Mouse (Mus musculus) midbrain, embryonic 14.5 days (tissue): Measurements from ENCODE around the gene Kcnh1. TPM values are rescaled to one million over a fixed set of nuclear protein-coding genes. Genes with fewer than 3 reads are reported as not detected.

Source experiments
- ATAC-seq: fragments of 200-750 bp; cut with Nextera tagmentation; 2 replicates; pipeline ENCODE4 v1.8.0; 2017; ENCODE audit warnings: moderate number of reproducible peaks, moderate library complexity; ENCODE audit not compliant: low FRiP score, low TSS enrichment
- DNase-seq: peaks from one replicate; pipeline ENCODE4 v3.0.0-alpha.2; 2015
- H3K27ac ChIP-seq: fragments of 300-500 bp; sonication (generic); replicated peaks from 2 replicates; pipeline ENCODE4 v1.5.1; 2014; ENCODE audit warnings: mild to moderate bottlenecking, low read depth, low read length, moderate library complexity
- H3K27me3 ChIP-seq: fragments of 300-500 bp; sonication (generic); 2 replicates; pipeline ENCODE4 v1.6.1; 2014; ENCODE audit warnings: low read length, control low read depth, mixed read lengths; ENCODE audit not compliant: control insufficient read depth, insufficient read depth
- H3K36me3 ChIP-seq: fragments of 300-500 bp; sonication (generic); 2 replicates; pipeline ENCODE4 v1.6.1; 2014; ENCODE audit warnings: low read length, control low read depth; ENCODE audit not compliant: control insufficient read depth, insufficient read depth
- H3K4me1 ChIP-seq: fragments of 300-500 bp; sonication (generic); 2 replicates; pipeline ENCODE4 v1.6.1; 2014; ENCODE audit warnings: mild to moderate bottlenecking, antibody characterized with exemption, low read length, control low read depth; ENCODE audit not compliant: control insufficient read depth, insufficient read depth
- H3K4me2 ChIP-seq: fragments of 300-500 bp; sonication (generic); 2 replicates; pipeline ENCODE4 v1.6.1; 2014; ENCODE audit warnings: mild to moderate bottlenecking, low read length, moderate library complexity
- H3K4me3 ChIP-seq: fragments of 300-500 bp; sonication (generic); replicated peaks from 2 replicates; pipeline ENCODE4 v1.5.1; 2014; ENCODE audit warnings: low read depth, low read length
- H3K9ac ChIP-seq: fragments of 300-500 bp; sonication (generic); replicated peaks from 2 replicates; pipeline ENCODE4 v1.6.1; 2014; ENCODE audit warnings: mild to moderate bottlenecking, low read length, moderate library complexity
- H3K9me3 ChIP-seq: fragments of 300-500 bp; sonication (generic); 2 replicates; pipeline ENCODE4 v1.6.1; 2016; ENCODE audit warnings: low read length, control low read depth, mixed read lengths; ENCODE audit not compliant: control insufficient read depth
- WGBS: fragments of 180-500 bp; shearing (Covaris S2); extraction: QIAGEN DNeasy Blood & Tissue Kit; methylation state at CpG from one replicate; pipeline ENCODE4 v1.1.7; 2014; 5-methylcytosine and 5-hydroxymethylcytosine counted together
- polyA plus RNA-seq: library from polyadenylated mRNA; unstranded; fragments of >200 nt; fragmentation: Nextera tagmentation; extraction: Ambion mirVana; gene quantifications from 2 replicates; pipeline ENCODE4 v1.2.1, GENCODE M21; 2014

The Kcnh1 gene
- polyA plus RNA-seq, 1 experiment from 2014 or later, result 2.1 TPM

GRCm38 (mm10) chr1:192419176-192419575 is 228.6 kb downstream of the Kcnh1 start:
- Histone ChIP-seq H3K36me3 (no peaks in the 10 kb centered on the region), H3K9ac (no peak overlapping the region), H3K4me2 (no peak overlapping the region), H3K4me3 (no peak overlapping the region), H3K27ac (no peak overlapping the region), H3K9me3 (no peaks in the 10 kb centered on the region), H3K27me3 (no peaks in the 10 kb centered on the region), H3K4me1 (no peaks in the 10 kb centered on the region)
- ATAC-seq, result no peak
- no peak for DNase-seq
- 83% methylated on average over 5 of the region's 5 CpGs for WGBS

GRCm38 (mm10) chr1:192421377-192422166 is 231.0 kb downstream of the Kcnh1 start:
- Histone ChIP-seq H3K27ac (no peak overlapping the region), H3K9ac (no peak overlapping the region), H3K4me3 (no peak overlapping the region), H3K36me3 (no peaks in the 10 kb centered on the region), H3K4me2 (no peak overlapping the region), H3K9me3 (no peaks in the 10 kb centered on the region), H3K27me3 (no peaks in the 10 kb centered on the region), H3K4me1 (no peaks in the 10 kb centered on the region)
- DNase-seq (no peak), ATAC-seq (no peak)
- WGBS, result 91% methylated on average over 14 of the region's 14 CpGs

GRCm38 (mm10) chr1:192431423-192431822 is 240.8 kb downstream of the Kcnh1 start:
- no peak overlapping the region for H3K27ac ChIP-seq
- 89% methylated on average over 2 of the region's 2 CpGs for WGBS
- no peaks in the 10 kb centered on the region for H3K27me3 ChIP-seq
- H3K9me3 ChIP-seq, result no peaks in the 10 kb centered on the region
- ATAC-seq (no peak), DNase-seq (no peak)
- no peak overlapping the region for H3K4me3 ChIP-seq
- H3K9ac ChIP-seq, result no peak overlapping the region
- no peaks in the 10 kb centered on the region for H3K4me1 ChIP-seq
- H3K36me3 ChIP-seq, result no peaks in the 10 kb centered on the region
- H3K4me2 ChIP-seq, result no peak overlapping the region

GRCm38 (mm10) chr1:192435503-192435902 is 244.9 kb downstream of the Kcnh1 start:
- no peaks in the 10 kb centered on the region for H3K9me3 ChIP-seq
- H3K4me1 ChIP-seq, result no peaks in the 10 kb centered on the region
- ATAC-seq (no peak), DNase-seq (no peak)
- H3K4me3 ChIP-seq, result no peak overlapping the region
- H3K4me2 ChIP-seq, result no peak overlapping the region
- WGBS, result 84% methylated on average over 2 of the region's 2 CpGs
- H3K9ac ChIP-seq, result no peak overlapping the region
- H3K27me3 ChIP-seq, result no peaks in the 10 kb centered on the region
- H3K27ac ChIP-seq, result no peak overlapping the region
- H3K36me3 ChIP-seq, result no peaks in the 10 kb centered on the region

GRCm38 (mm10) chr1:192439151-192439837 is 248.7 kb downstream of the Kcnh1 start:
- 57% methylated on average over 6 of the region's 6 CpGs for WGBS
- Histone ChIP-seq H3K4me1 (0 out of 2 replicates have a peak, but pooled peaks cover 5% of the 10 kb centered on the region), H3K27ac (0 out of 2 replicates have a peak overlapping the region, but pooled peaks have one; percentile 2), H3K36me3 (no peaks in the 10 kb centered on the region), H3K9me3 (no peaks in the 10 kb centered on the region), H3K4me2 (no peak overlapping the region), H3K4me3 (no peak overlapping the region), H3K27me3 (no peaks in the 10 kb centered on the region), H3K9ac (no peak overlapping the region)
- ATAC-seq, result no peak
- DNase-seq, result peak; percentile 41

GRCm38 (mm10) chr1:192442772-192443445 is 252.3 kb downstream of the Kcnh1 start:
- Histone ChIP-seq H3K36me3 (no peaks in the 10 kb centered on the region), H3K27ac (0 out of 2 replicates have a peak overlapping the region, but pooled peaks have one; percentile 8), H3K4me1 (peaks cover 15% of the 10 kb centered on the region; the same call in 1 of the 2 replicates), H3K4me2 (no peak overlapping the region), H3K9ac (no peak overlapping the region), H3K4me3 (no peak overlapping the region), H3K9me3 (no peaks in the 10 kb centered on the region), H3K27me3 (no peaks in the 10 kb centered on the region)
- no peak for DNase-seq
- 94% methylated on average over 5 of the region's 5 CpGs for WGBS
- ATAC-seq, result no peak

- Histone ChIP-seq H3K36me3 (no peaks in the 10 kb centered on the region), H3K27me3 (no peaks in the 10 kb centered on the region), H3K4me2 (no peak overlapping the region), H3K9ac (no peak overlapping the region), H3K4me1 (peaks cover 15% of the 10 kb centered on the region; the same call in 1 of the 2 replicates), H3K27ac (peak overlapping the region; percentile 33; the same call in 1 of the 2 replicates), H3K4me3 (no peak overlapping the region), H3K9me3 (no peaks in the 10 kb centered on the region)
- ATAC-seq (no peak), DNase-seq (peak; percentile 35)
- 74% methylated on average over 20 of the region's 20 CpGs for WGBS
Measured at GRCm38 (mm10) chr1:192443998-192444657, 253.6 kb downstream of the Kcnh1 start.

- Histone ChIP-seq H3K4me2 (no peak overlapping the region), H3K27me3 (no peaks in the 10 kb centered on the region)
- peak; percentile 85 for DNase-seq
Measured at GRCm38 (mm10) chr1:192444658-192445447, 254.3 kb downstream of the Kcnh1 start.

More at GRCm38 (mm10) chr1:192444658-192445447, 254.3 kb downstream of the Kcnh1 start:
- peaks cover 15% of the 10 kb centered on the region; the same call in 1 of the 2 replicates for H3K4me1 ChIP-seq
- peak; percentile 80 for ATAC-seq
- peak overlapping the region; percentile 33 for H3K27ac ChIP-seq
- no peaks in the 10 kb centered on the region for H3K9me3 ChIP-seq
- H3K4me3 ChIP-seq, result no peak overlapping the region
- H3K9ac ChIP-seq, result no peak overlapping the region
- H3K36me3 ChIP-seq, result no peaks in the 10 kb centered on the region
- 26% methylated on average over 7 of the region's 7 CpGs for WGBS
